Comparison of ENCODE assay signal across 14 mouse cellular contexts in genomic region chr2:62363606-62364005, GRCm38 (mm10).
"Had no signal": no experiment of that assay in that cellular context is flagged by ENCODE, and none has a peak within 500 bp of the region (broad histone marks: within the 10 kb centered on the region; RNA-seq: fewer than 3 reads in every experiment).

No protein-coding gene starts in this region.

- H3K4me2 ChIP-seq: limb, embryonic 12.5 days; lung, embryonic 14.5 days; midbrain, embryonic 13.5 days had no signal

- H3K4me3 ChIP-seq: layer of hippocampus, adult 2 months; limb, embryonic 12.5 days; midbrain, embryonic 13.5 days had no signal

- H3K9ac ChIP-seq: limb, embryonic 12.5 days; liver, embryonic 14.5 days; lung, embryonic 14.5 days; midbrain, embryonic 13.5 days had no signal

- H3K27ac ChIP-seq: kidney, postnatal 0 days; layer of hippocampus, adult 2 months; limb, embryonic 12.5 days; liver, embryonic 14.5 days; macrophage; midbrain, embryonic 13.5 days had no signal

- H3K36me3 ChIP-seq: limb, embryonic 12.5 days; midbrain, embryonic 13.5 days had no signal

- H3K27me3 ChIP-seq: limb, embryonic 12.5 days; midbrain, embryonic 13.5 days had no signal

- H3K4me1 ChIP-seq: limb, embryonic 12.5 days; midbrain, embryonic 13.5 days had no signal

- ATAC-seq: midbrain, embryonic 13.5 days had no signal

- H3K9me3 ChIP-seq: limb, embryonic 12.5 days; midbrain, embryonic 13.5 days had no signal

- DNase-seq: kidney, adult 11 months; kidney, adult 9 months; kidney, postnatal 36 days; lung, embryonic 14.5 days; lung, postnatal 10 days; right cerebral cortex, postnatal 14 days; thymus, adult 18-20 months; thymus, postnatal 36 days had no signal
